Mouse (Mus musculus) megakaryocyte, embryonic 14.5 days (primary cell): ENCODE data around the gene Pla2g2f. TPM values are rescaled to one million over a fixed set of nuclear protein-coding genes. Genes with fewer than 3 reads are reported as not detected.

Experiments
- H3K27me3 ChIP-seq: replicated peaks from 2 replicates; pipeline ENCODE3; 2012; ENCODE audit warnings: inconsistent platforms
- H3K36me3 ChIP-seq: replicated peaks from 2 replicates; pipeline ENCODE3; 2012; ENCODE audit warnings: low read length, inconsistent platforms, mixed read lengths
- H3K4me1 ChIP-seq: 2 replicates; pipeline ENCODE4 v1.6.1; 2012; ENCODE audit warnings: inconsistent platforms
- H3K4me3 ChIP-seq: replicated peaks from 2 replicates; pipeline ENCODE3; 2012; ENCODE audit warnings: moderate library complexity, mild to moderate bottlenecking, inconsistent platforms
- H3K9me3 ChIP-seq: 2 replicates; pipeline ENCODE4 v1.6.1; 2012; ENCODE audit warnings: inconsistent platforms
- FLI1 ChIP-seq: IDR thresholded peaks from 2 replicates; pipeline ENCODE4 v1.6.1; 2012; ENCODE audit warnings: low read length, inconsistent platforms, mixed read lengths
- GATA1 ChIP-seq: IDR thresholded peaks from 3 replicates; pipeline ENCODE4 v1.6.1; 2012; ENCODE audit warnings: mixed read lengths, low read length, inconsistent platforms, borderline replicate concordance
- polyA plus RNA-seq: library from polyadenylated mRNA; stranded (reverse); fragments of >175 nt; gene quantifications from 2 replicates; pipeline ENCODE4 v1.2.3, GENCODE M21; 2012; ENCODE audit warnings: low replicate concordance; ENCODE audit not compliant: insufficient read depth

The Pla2g2f gene
- polyA plus RNA-seq, 1 experiment = not detected

- Histone ChIP-seq H3K36me3 (no peaks in the 10 kb centered on the region), H3K4me3 (no peak overlapping the region), H3K9me3 (no peaks in the 10 kb centered on the region), H3K27me3 (peaks cover 72% of the 10 kb centered on the region), H3K4me1 (no peaks in the 10 kb centered on the region)
- TF ChIP-seq FLI1 (no peak), GATA1 (no peak)
Measured at GRCm38 (mm10) chr4:138771970-138772369, 14.5 kb upstream of the Pla2g2f start.

GRCm38 (mm10) chr4:138762266-138762665 lies 4.8 kb upstream of the Pla2g2f start:
- peaks cover 54% of the 10 kb centered on the region for H3K27me3 ChIP-seq
- H3K4me1 ChIP-seq = no peaks in the 10 kb centered on the region
- TF ChIP-seq GATA1 (no peak), FLI1 (no peak)
- H3K4me3 ChIP-seq = no peak overlapping the region
- 0 out of 2 replicates have a peak, but pooled peaks cover 3% of the 10 kb centered on the region for H3K9me3 ChIP-seq
- H3K36me3 ChIP-seq = no peaks in the 10 kb centered on the region

- TF ChIP-seq GATA1 (no peak), FLI1 (no peak)
- Histone ChIP-seq H3K27me3 (peaks cover 82% of the 10 kb centered on the region), H3K9me3 (peaks cover 19% of the 10 kb centered on the region), H3K4me1 (no peaks in the 10 kb centered on the region; the same call in 1 of the 2 replicates), H3K36me3 (no peaks in the 10 kb centered on the region), H3K4me3 (peak overlapping the region; percentile 14)
Measured at GRCm38 (mm10) chr4:138755983-138756382, 1.4 kb downstream of the Pla2g2f start.

DNA sequence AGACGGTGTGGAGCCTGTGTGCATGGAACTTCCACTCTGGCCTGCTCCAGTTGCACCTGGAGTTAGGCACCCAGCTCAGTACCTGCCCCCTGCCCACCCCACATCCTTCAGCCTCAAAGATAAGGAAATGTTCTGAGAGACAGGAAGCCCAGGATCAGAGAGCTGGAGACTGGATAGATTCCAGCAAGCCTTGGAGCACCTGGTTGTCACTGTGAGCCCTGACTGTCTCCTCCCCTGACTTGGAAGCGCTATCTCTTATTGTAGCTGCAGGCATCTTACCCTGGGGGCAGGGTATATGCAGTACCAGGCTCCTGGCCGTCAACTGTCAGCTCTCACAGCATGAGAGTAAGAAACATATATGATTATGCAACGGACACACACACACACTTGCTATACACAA lies 2.0 kb downstream of the Pla2g2f start:
- no peak overlapping the region for H3K4me3 ChIP-seq
- peaks cover 85% of the 10 kb centered on the region for H3K27me3 ChIP-seq
- no peaks in the 10 kb centered on the region; the same call in 1 of the 2 replicates for H3K4me1 ChIP-seq
- peaks cover 19% of the 10 kb centered on the region for H3K9me3 ChIP-seq
- no peaks in the 10 kb centered on the region for H3K36me3 ChIP-seq
- TF ChIP-seq FLI1 (no peak), GATA1 (no peak)

GRCm38 (mm10) chr4:138754432-138754831 lies 3.0 kb downstream of the Pla2g2f start:
- Histone ChIP-seq H3K36me3 (no peaks in the 10 kb centered on the region), H3K4me3 (no peak overlapping the region), H3K27me3 (peaks cover 87% of the 10 kb centered on the region), H3K9me3 (peaks cover 19% of the 10 kb centered on the region), H3K4me1 (no peaks in the 10 kb centered on the region; the same call in 1 of the 2 replicates)
- no peak for TF ChIP-seq FLI1
- TF ChIP-seq GATA1 = no peak

DNA sequence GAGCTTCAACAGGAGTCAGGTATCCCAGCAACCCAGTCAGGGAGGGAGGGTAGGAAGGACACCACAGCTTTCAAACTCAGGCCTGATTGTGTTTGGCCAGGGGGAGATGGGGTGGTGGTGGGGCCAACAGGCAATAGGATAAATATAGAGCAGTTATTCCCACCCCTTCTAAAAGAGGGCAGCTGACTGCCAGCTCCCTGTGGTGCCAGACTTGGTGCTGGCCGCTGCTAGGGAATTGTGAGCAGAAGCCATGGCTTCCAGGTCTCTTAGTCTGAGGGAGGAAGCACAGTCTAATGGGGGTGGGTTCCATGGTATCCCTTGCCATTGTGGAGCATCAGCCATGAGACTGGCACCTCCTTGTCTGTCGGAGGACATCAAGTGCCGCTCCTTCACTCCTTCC lies 3.8 kb downstream of the Pla2g2f start:
- H3K9me3 ChIP-seq = peaks cover 19% of the 10 kb centered on the region
- H3K4me1 ChIP-seq = no peaks in the 10 kb centered on the region; the same call in 1 of the 2 replicates
- no peaks in the 10 kb centered on the region for H3K36me3 ChIP-seq
- TF ChIP-seq FLI1 = no peak
- no peak for TF ChIP-seq GATA1
- peaks cover 90% of the 10 kb centered on the region for H3K27me3 ChIP-seq
- no peak overlapping the region for H3K4me3 ChIP-seq

GRCm38 (mm10) chr4:138752603-138753002 lies 4.8 kb downstream of the Pla2g2f start:
- no peak overlapping the region for H3K4me3 ChIP-seq
- H3K4me1 ChIP-seq = no peaks in the 10 kb centered on the region; the same call in 1 of the 2 replicates
- H3K27me3 ChIP-seq = peaks cover 94% of the 10 kb centered on the region
- no peaks in the 10 kb centered on the region for H3K36me3 ChIP-seq
- peaks cover 16% of the 10 kb centered on the region for H3K9me3 ChIP-seq
- no peak for TF ChIP-seq GATA1
- TF ChIP-seq FLI1 = no peak

GRCm38 (mm10) chr4:138748369-138749072 lies 8.9 kb downstream of the Pla2g2f start:
- Histone ChIP-seq H3K4me3 (no peak overlapping the region), H3K4me1 (no peaks in the 10 kb centered on the region), H3K9me3 (peaks cover 16% of the 10 kb centered on the region), H3K36me3 (no peaks in the 10 kb centered on the region), H3K27me3 (peaks cover 93% of the 10 kb centered on the region)
- no peak for TF ChIP-seq GATA1
- no peak for TF ChIP-seq FLI1

GRCm38 (mm10) chr4:138747851-138748250 lies 9.6 kb downstream of the Pla2g2f start:
- H3K4me1 ChIP-seq = no peaks in the 10 kb centered on the region
- peaks cover 93% of the 10 kb centered on the region for H3K27me3 ChIP-seq

DNA sequence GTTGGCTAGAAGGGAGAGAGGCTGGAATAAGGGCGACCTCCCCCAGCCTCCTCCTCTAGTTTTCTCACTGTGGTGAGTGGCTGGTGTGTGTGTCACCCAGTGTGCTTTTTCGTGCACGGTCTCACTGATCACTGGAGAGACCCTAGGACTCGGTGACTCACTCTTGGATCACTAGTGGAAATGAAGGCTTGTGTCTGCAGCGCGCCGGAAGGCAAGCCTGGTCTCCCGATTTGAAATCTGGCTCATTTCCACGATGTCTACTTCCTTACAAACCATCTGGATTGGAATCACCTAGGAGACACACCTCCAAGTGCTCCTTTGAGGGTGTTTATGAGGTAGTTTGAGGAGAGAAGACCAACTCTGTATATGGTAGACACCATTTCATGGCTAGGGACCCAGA lies 10.6 kb downstream of the Pla2g2f start:
- no peak for TF ChIP-seq FLI1
- TF ChIP-seq GATA1 = no peak
- H3K36me3 ChIP-seq = no peaks in the 10 kb centered on the region
- no peak overlapping the region for H3K4me3 ChIP-seq
- peaks cover 93% of the 10 kb centered on the region for H3K27me3 ChIP-seq
- no peaks in the 10 kb centered on the region for H3K4me1 ChIP-seq
- no peaks in the 10 kb centered on the region for H3K9me3 ChIP-seq

More at GRCm38 (mm10) chr4:138747851-138748250, 9.6 kb downstream of the Pla2g2f start:
- H3K36me3 ChIP-seq = no peaks in the 10 kb centered on the region
- TF ChIP-seq GATA1 (no peak), FLI1 (no peak)
- peaks cover 9% of the 10 kb centered on the region for H3K9me3 ChIP-seq
- no peak overlapping the region for H3K4me3 ChIP-seq
